Mouse (Mus musculus) urinary bladder, adult 2 months (tissue): Measurements from ENCODE around the gene Gm15737. TPM values are rescaled to one million over a fixed set of nuclear protein-coding genes. Genes with fewer than 3 reads are reported as not detected.

Source experiments
- DNase-seq: peaks from one replicate; pipeline ENCODE4 v3.0.0; 2022; ENCODE audit warnings: low spot score
- polyA plus RNA-seq: library from polyadenylated mRNA; depleted of rRNA; stranded (reverse); fragments of >200 nt; gene quantifications from 2 replicates; pipeline ENCODE4 v1.2.3, GENCODE M21; 2012; rRNA removed

The Gm15737 gene
- polyA plus RNA-seq, 1 experiment = 0.36 TPM

GRCm38 (mm10) chr6:92875340-92875739 is 6.2 kb downstream of the Gm15737 start:
- DNase-seq = no peak

GRCm38 (mm10) chr6:92876121-92876520 is 7.0 kb downstream of the Gm15737 start:
- no peak for DNase-seq

GRCm38 (mm10) chr6:92877236-92877635 is 8.1 kb downstream of the Gm15737 start:
- no peak for DNase-seq

- DNase-seq = no peak
Observed at GRCm38 (mm10) chr6:92878771-92879170, 9.6 kb downstream of the Gm15737 start.

GRCm38 (mm10) chr6:92879700-92880265 is 10.6 kb downstream of the Gm15737 start:
- DNase-seq = no peak

- DNase-seq = no peak
Observed at GRCm38 (mm10) chr6:92882446-92882845, 13.3 kb downstream of the Gm15737 start.

- no peak for DNase-seq
Observed at GRCm38 (mm10) chr6:92883131-92883900, 14.2 kb downstream of the Gm15737 start.

GRCm38 (mm10) chr6:92891535-92891934 is 22.4 kb downstream of the Gm15737 start:
- DNase-seq = no peak

- DNase-seq = no peak
Observed at GRCm38 (mm10) chr6:92904037-92904436, 34.9 kb downstream of the Gm15737 start.

- no peak for DNase-seq
Observed at GRCm38 (mm10) chr6:92904491-92904890, 35.3 kb downstream of the Gm15737 start.

- DNase-seq = no peak
Observed at GRCm38 (mm10) chr6:92905922-92906321, 36.8 kb downstream of the Gm15737 start.

- DNase-seq = no peak
Observed at GRCm38 (mm10) chr6:92909361-92909760, 40.2 kb downstream of the Gm15737 start.

- no peak for DNase-seq
Observed at GRCm38 (mm10) chr6:92910611-92911010, 41.5 kb downstream of the Gm15737 start.

GRCm38 (mm10) chr6:92920938-92921689 is 52.0 kb downstream of the Gm15737 start:
- DNase-seq = no peak

GRCm38 (mm10) chr6:92921843-92922242 is 52.7 kb downstream of the Gm15737 start:
- DNase-seq = no peak

GRCm38 (mm10) chr6:92924536-92924935 is 55.4 kb downstream of the Gm15737 start:
- no peak for DNase-seq

- no peak for DNase-seq
Observed at GRCm38 (mm10) chr6:92928261-92928660, 59.1 kb downstream of the Gm15737 start.

Other genes starting within 250 kb of the Gm15737 start
- 13.6 and 18.0 TPM in 2 replicates for gene Prickle2, start 163.2 kb upstream of the Gm15737 start, polyA plus RNA-seq
- not detected in 2 replicates for gene A730049H05Rik, start 52.9 kb upstream of the Gm15737 start, polyA plus RNA-seq
- 8.9 and 10.5 TPM in 2 replicates for gene Adamts9, start 74.1 kb downstream of the Gm15737 start, polyA plus RNA-seq